In the genomic region with DNA sequence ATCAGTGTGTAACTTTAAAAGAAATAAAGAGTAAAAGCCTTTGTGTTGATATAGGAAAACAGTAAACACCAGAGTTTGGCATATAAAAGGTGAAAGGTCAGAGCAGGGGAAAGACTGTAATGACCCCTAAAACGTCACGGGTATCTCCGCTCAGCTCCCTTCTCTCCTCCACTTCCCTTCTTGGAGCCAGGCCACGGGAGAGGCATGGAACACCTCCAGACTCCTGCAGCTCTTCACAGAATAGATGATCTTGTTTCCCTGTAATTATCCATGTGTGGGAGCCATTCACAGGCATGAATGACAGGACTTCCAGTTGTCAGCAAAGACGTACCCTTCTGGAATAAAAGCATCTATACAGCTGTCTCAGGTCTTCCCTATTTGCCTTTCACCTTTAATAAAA, we compare ENCODE assay signal across 13 mouse cellular contexts.
"Had no signal": no experiment of that assay in that cellular context is flagged by ENCODE, and none has a peak within 500 bp of the region (broad histone marks: within the 10 kb centered on the region; RNA-seq: fewer than 3 reads in every experiment).

No protein-coding gene starts in this region.

- H3K9ac ChIP-seq: limb, embryonic 13.5 days; liver, embryonic 14.5 days; midbrain, embryonic 12.5 days; neural tube, embryonic 13.5 days had no signal

- H3K9me3 ChIP-seq: limb, embryonic 13.5 days; midbrain, embryonic 12.5 days; neural tube, embryonic 13.5 days had no signal

- H3K27me3 ChIP-seq: limb, embryonic 13.5 days; midbrain, embryonic 12.5 days; neural tube, embryonic 13.5 days had no signal

- H3K27ac ChIP-seq: limb, embryonic 13.5 days; liver, embryonic 14.5 days; midbrain, embryonic 12.5 days; neural tube, embryonic 13.5 days; stomach, postnatal 0 days had no signal

- H3K4me3 ChIP-seq: limb, embryonic 13.5 days; midbrain, embryonic 12.5 days; neural tube, embryonic 13.5 days had no signal

- H3K4me1 ChIP-seq: midbrain, embryonic 12.5 days; neural tube, embryonic 13.5 days had no signal

- DNase-seq: kidney, postnatal 36 days; layer of hippocampus, adult 9-11 months; layer of hippocampus, postnatal 36 days; lung, adult 18-20 months; retina, postnatal 1 day; right cerebral cortex, postnatal 14 days; thymus, postnatal 4 days had no signal

- ATAC-seq: midbrain, embryonic 16.5 days had no signal

- H3K36me3 ChIP-seq: limb, embryonic 13.5 days; midbrain, embryonic 12.5 days; neural tube, embryonic 13.5 days had no signal

- H3K4me2 ChIP-seq: limb, embryonic 13.5 days; midbrain, embryonic 12.5 days; neural tube, embryonic 13.5 days had no signal
